Mouse (Mus musculus) MEL (cell line): ENCODE data around the gene Tmem205. TPM values are rescaled to one million over a fixed set of nuclear protein-coding genes. Genes with fewer than 3 reads are reported as not detected.
A peak's percentile ranks its signal among the peaks of the same experiment; 100 is the strongest.

ENCODE experiments used
- DNase-seq: peaks from one replicate; pipeline ENCODE4 v3.0.0; 2011; ENCODE audit warnings: low read depth, low spot score
- H3K27ac ChIP-seq: 2 replicates; pipeline ENCODE4 v1.5.1; 2012; ENCODE audit warnings: low read depth, mild to moderate bottlenecking, control low read depth, low read length, moderate library complexity; ENCODE audit not compliant: control insufficient read depth
- H3K27me3 ChIP-seq, 2 experiments: fragments of 150-350 bp in 1 of 2; sonication (generic) in 1 of 2; 2 replicates each; pipeline ENCODE4 v1.6.1; 2012; ENCODE audit warnings: low read length in 2 of 2, mild to moderate bottlenecking in 2 of 2, improper control_type of control experiment in 1 of 2, moderate library complexity in 1 of 2; ENCODE audit not compliant: insufficient read depth in 2 of 2, control insufficient read depth in 1 of 2
- H3K36me3 ChIP-seq, 2 experiments: 2 replicates each; pipeline ENCODE4 v1.6.1; 2012 to 2014; ENCODE audit warnings: low read length in 2 of 2, improper control_type of control experiment in 1 of 2, inconsistent platforms in 1 of 2, mild to moderate bottlenecking in 1 of 2; ENCODE audit not compliant: insufficient read depth in 2 of 2, control insufficient read depth in 1 of 2
- H3K4me1 ChIP-seq, 2 experiments: fragments of 150-350 bp in 1 of 2; sonication (generic) in 1 of 2; 2 replicates each; pipeline ENCODE4 v1.6.1; 2012; ENCODE audit warnings: low read length in 2 of 2, improper control_type of control experiment in 1 of 2, mild to moderate bottlenecking in 1 of 2; ENCODE audit not compliant: insufficient read depth in 2 of 2, control insufficient read depth in 1 of 2
- H3K4me3 ChIP-seq, 2 experiments: fragments of 150-350 bp in 1 of 2; sonication (generic) in 1 of 2; 2 replicates each; pipeline ENCODE4 v1.5.1; 2012; ENCODE audit warnings: low read depth in 2 of 2, low read length in 2 of 2, mild to moderate bottlenecking in 2 of 2, moderate library complexity in 2 of 2, control low read depth in 1 of 2, improper control_type of control experiment in 1 of 2; ENCODE audit not compliant: control insufficient read depth in 1 of 2, insufficient read depth in 1 of 2
- H3K79me2 ChIP-seq: 2 replicates; pipeline ENCODE4 v1.6.1; 2012; ENCODE audit warnings: mild to moderate bottlenecking, low read length, moderate library complexity; ENCODE audit not compliant: control insufficient read depth, poor library complexity, insufficient read depth
- H3K9ac ChIP-seq: 2 replicates; pipeline ENCODE4 v1.6.1; 2012; ENCODE audit warnings: low read depth, mild to moderate bottlenecking, control low read depth, low read length, moderate library complexity; ENCODE audit not compliant: control insufficient read depth, poor library complexity, severe bottlenecking
- H3K9me3 ChIP-seq: fragments of 150-350 bp; sonication (generic); replicated peaks from 2 replicates; pipeline ENCODE4 v1.6.1; 2012; ENCODE audit warnings: mild to moderate bottlenecking, low read length, improper control_type of control experiment, moderate library complexity; ENCODE audit not compliant: insufficient read depth
- CTCF ChIP-seq, 3 experiments: IDR thresholded peaks in 2 of 3; conservative IDR thresholded peaks in 1 of 3; 2 replicates each; pipeline ENCODE4 v1.5.1; 2011 to 2012; ENCODE audit warnings: low read length in 3 of 3, low read depth in 2 of 3, mild to moderate bottlenecking in 2 of 3, improper control_type of control experiment in 1 of 3, inconsistent platforms in 1 of 3, mixed read lengths in 1 of 3, moderate library complexity in 1 of 3; ENCODE audit not compliant: control insufficient read depth in 1 of 3, insufficient read depth in 1 of 3, poor library complexity in 1 of 3, severe bottlenecking in 1 of 3
- EP300 ChIP-seq, 2 experiments: IDR thresholded peaks; 2 replicates each; pipeline ENCODE4 v1.6.1; 2011; ENCODE audit warnings: improper control_type of control experiment in 2 of 2, low read length in 2 of 2, low read depth in 1 of 2, mild to moderate bottlenecking in 1 of 2
- GABPA ChIP-seq: IDR thresholded peaks from 2 replicates; pipeline ENCODE4 v1.6.1; 2012; ENCODE audit warnings: low read depth, mild to moderate bottlenecking, inconsistent platforms, low read length, improper control_type of control experiment, moderate library complexity
- GATA1 ChIP-seq: IDR thresholded peaks from 2 replicates; pipeline ENCODE4 v1.6.1; 2011; ENCODE audit warnings: low read depth, low read length, improper control_type of control experiment
- HCFC1 ChIP-seq: IDR thresholded peaks from 2 replicates; pipeline ENCODE4 v1.6.1; 2012; ENCODE audit warnings: low read depth, mild to moderate bottlenecking, inconsistent platforms, low read length, improper control_type of control experiment, moderate library complexity
- MAX ChIP-seq: IDR thresholded peaks from 2 replicates; pipeline ENCODE4 v1.6.1; 2011; ENCODE audit warnings: low read length, improper control_type of control experiment
- MAZ ChIP-seq: IDR thresholded peaks from 2 replicates; pipeline ENCODE4 v1.6.1; 2012; ENCODE audit warnings: low read depth, mild to moderate bottlenecking, inconsistent platforms, low read length, improper control_type of control experiment
- MEF2A ChIP-seq: IDR thresholded peaks from 2 replicates; pipeline ENCODE4 v1.6.1; 2014; ENCODE audit warnings: low read depth, mild to moderate bottlenecking, inconsistent platforms, low read length, improper control_type of control experiment; ENCODE audit not compliant: poor library complexity, insufficient replicate concordance, severe bottlenecking; ENCODE audit errors: extremely low read depth
- MYB ChIP-seq: IDR thresholded peaks from 2 replicates; pipeline ENCODE4 v1.6.1; 2011; ENCODE audit warnings: mild to moderate bottlenecking, low read depth, low read length, improper control_type of control experiment
- MYC ChIP-seq: IDR thresholded peaks from 2 replicates; pipeline ENCODE4 v1.6.1; 2011; ENCODE audit warnings: low read depth, mild to moderate bottlenecking, low read length, improper control_type of control experiment, moderate library complexity
- NELFE ChIP-seq: IDR thresholded peaks from 2 replicates; pipeline ENCODE4 v1.6.1; 2011; ENCODE audit warnings: low read depth, low read length, improper control_type of control experiment
- NRF1 ChIP-seq: IDR thresholded peaks from 2 replicates; pipeline ENCODE4 v1.6.1; 2014; ENCODE audit warnings: low read depth, mild to moderate bottlenecking, inconsistent platforms, low read length, improper control_type of control experiment, moderate library complexity; ENCODE audit not compliant: poor library complexity, insufficient read depth, severe bottlenecking
- POLR2A ChIP-seq, 2 experiments: IDR thresholded peaks; 2 replicates each; pipeline ENCODE4 v1.6.1; 2011 to 2012; ENCODE audit warnings: low read length in 2 of 2, mild to moderate bottlenecking in 2 of 2, control low read depth in 1 of 2, improper control_type of control experiment in 1 of 2, low read depth in 1 of 2, moderate library complexity in 1 of 2; ENCODE audit not compliant: control insufficient read depth in 1 of 2, insufficient read depth in 1 of 2, poor library complexity in 1 of 2
- POLR2AphosphoS2 ChIP-seq: IDR thresholded peaks from 2 replicates; pipeline ENCODE4 v1.6.1; 2011; ENCODE audit warnings: low read length, improper control_type of control experiment
- RAD21 ChIP-seq: IDR thresholded peaks from 2 replicates; pipeline ENCODE4 v1.6.1; 2011; ENCODE audit warnings: mild to moderate bottlenecking, low read depth, low read length, improper control_type of control experiment
- RCOR1 ChIP-seq: IDR thresholded peaks from 2 replicates; pipeline ENCODE4 v1.6.1; 2012; ENCODE audit warnings: low read depth, mild to moderate bottlenecking, inconsistent platforms, low read length, improper control_type of control experiment
- SMC3 ChIP-seq: IDR thresholded peaks from 2 replicates; pipeline ENCODE4 v1.6.1; 2011; ENCODE audit warnings: low read depth, low read length, improper control_type of control experiment
- TAL1 ChIP-seq: IDR thresholded peaks from 2 replicates; pipeline ENCODE4 v1.6.1; 2012; ENCODE audit warnings: mild to moderate bottlenecking, inconsistent platforms, low read length, moderate library complexity, mixed read lengths
- TCF12 ChIP-seq: IDR thresholded peaks from 2 replicates; pipeline ENCODE4 v1.6.1; 2014; ENCODE audit warnings: low read depth, mild to moderate bottlenecking, inconsistent platforms, low read length, improper control_type of control experiment, moderate library complexity
- USF1 ChIP-seq: IDR thresholded peaks from 2 replicates; pipeline ENCODE4 v1.6.1; 2014; ENCODE audit warnings: low read depth, mild to moderate bottlenecking, inconsistent platforms, low read length, improper control_type of control experiment, moderate library complexity
- USF2 ChIP-seq, 2 experiments: IDR thresholded peaks; 2 replicates each; pipeline ENCODE4 v1.6.1; 2011 to 2012; ENCODE audit warnings: improper control_type of control experiment in 2 of 2, low read length in 2 of 2, borderline replicate concordance in 1 of 2, inconsistent platforms in 1 of 2, low read depth in 1 of 2, mild to moderate bottlenecking in 1 of 2; ENCODE audit not compliant: insufficient read depth in 1 of 2
- ZNF384 ChIP-seq: IDR thresholded peaks from 2 replicates; pipeline ENCODE4 v1.6.1; 2012; ENCODE audit warnings: low read depth, mild to moderate bottlenecking, inconsistent platforms, low read length, improper control_type of control experiment
- polyA plus RNA-seq, 2 experiments: library from polyadenylated mRNA; stranded (reverse) in 1 of 2; unstranded in 1 of 2; fragments of >175 nt in 1 of 2; fragments of >200 nt in 1 of 2; gene quantifications; 2 replicates each; pipeline versions ENCODE4 v1.2.1 to v1.2.4; 2012; ENCODE audit warnings: low replicate concordance in 2 of 2, low read depth in 1 of 2; ENCODE audit not compliant: insufficient read length in 2 of 2, insufficient read depth in 1 of 2, missing spikeins in 1 of 2
- total RNA-seq: library from RNA; depleted of rRNA; stranded (reverse); fragments of 300-350 nt; gene quantifications from 2 replicates; pipeline ENCODE4 v1.2.3, GENCODE M21; 2012

The Tmem205 gene
- total and polyA plus RNA-seq, 3 experiments = 114 to 118 TPM; not detected in 1

DNA sequence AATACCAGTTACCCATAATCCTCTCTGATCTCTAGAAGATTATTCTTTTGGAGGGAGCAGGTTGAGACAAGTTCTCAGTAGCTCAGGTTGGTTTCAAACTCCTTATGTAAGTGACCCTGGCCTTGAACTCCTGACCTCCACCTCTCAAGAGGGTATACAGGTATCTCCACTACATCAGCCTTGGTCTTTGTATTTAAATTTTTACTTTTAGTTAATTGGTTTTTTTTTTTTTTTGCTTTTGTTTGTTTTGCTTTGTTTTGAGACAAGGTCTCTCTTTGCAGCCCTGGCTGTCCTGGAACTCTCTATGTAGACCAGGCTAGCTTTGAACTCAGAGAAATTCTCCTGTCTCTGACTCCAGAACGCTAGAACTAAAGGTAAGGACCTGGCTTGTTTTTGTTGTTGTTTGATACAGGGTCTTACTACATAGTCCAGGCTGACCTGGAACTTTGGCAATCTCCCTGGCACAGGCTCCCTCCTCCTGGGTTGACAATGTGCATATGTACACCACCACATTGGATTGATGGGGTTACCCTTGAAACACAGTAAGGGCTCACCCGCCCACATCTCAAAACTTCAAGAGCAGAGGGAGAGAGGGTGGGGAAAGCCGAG lies 3.8 kb downstream of the Tmem205 start (continued):
- no peak for TF ChIP-seq GABPA
- no peak for TF ChIP-seq NRF1
- TF ChIP-seq RAD21 = no peak
- TF ChIP-seq GATA1 = 0 out of 2 replicates have a peak, but pooled peaks have one; percentile 18
- 0 out of 2 replicates have a peak, but pooled peaks have one; percentile 51 for TF ChIP-seq ZNF384
- TF ChIP-seq USF2 (IDR thresholded peaks at IDR 0.05; ENCODE audit: borderline replicate concordance in 1 of 2, insufficient read depth in 1 of 2, low read depth in 1 of 2, low read length in 2 of 2) = peak in 1 of 2 experiments; percentile 34; a peak in 1 of 4 replicates
- TF ChIP-seq MEF2A = no peak
- no peak for TF ChIP-seq POLR2A (IDR thresholded peaks at IDR 0.05; ENCODE audit: control insufficient read depth in 1 of 2, insufficient read depth in 1 of 2, low read depth in 1 of 2, low read length in 2 of 2, poor library complexity in 1 of 2)
- no peak for TF ChIP-seq HCFC1
- TF ChIP-seq TCF12 = peak; percentile 24; the same call in 1 of the 2 replicates
- no peak for TF ChIP-seq MYC
- peak; percentile 47; the same call in 1 of the 2 replicates for TF ChIP-seq NELFE
- no peak for TF ChIP-seq USF1

DNA sequence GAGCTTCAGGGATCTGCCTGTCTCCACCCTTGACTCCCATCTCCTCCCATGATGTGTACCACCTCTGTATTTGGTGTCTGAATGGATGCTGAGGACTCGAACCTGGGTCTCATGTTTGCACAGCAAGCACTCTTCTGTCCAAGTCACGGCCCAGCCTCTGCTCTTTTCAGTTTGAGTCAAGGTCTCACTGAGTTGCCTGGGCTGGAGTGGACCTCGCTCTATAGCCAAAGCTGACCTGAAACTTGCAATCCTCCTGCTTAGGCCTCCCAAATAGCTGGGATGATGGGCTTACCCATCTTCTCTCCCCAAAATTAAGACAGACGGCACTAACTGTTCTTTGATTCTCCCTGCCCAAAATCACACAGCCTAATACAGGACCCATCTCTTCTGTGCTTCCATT lies 4.3 kb downstream of the Tmem205 start:
- Histone ChIP-seq H3K9ac (no peak overlapping the region), H3K9me3 (no peaks in the 10 kb centered on the region), H3K27ac (peak overlapping the region; percentile 53), H3K27me3 (no peaks in the 10 kb centered on the region), H3K36me3 (peaks cover 2 to 34% of the 10 kb centered on the region in 2 experiments), H3K4me3 (no peak overlapping the region), H3K4me1 (peaks cover 25 to 38% of the 10 kb centered on the region in 2 experiments), H3K79me2 (peaks cover 8% of the 10 kb centered on the region)
- TF ChIP-seq RCOR1 = no peak
- TF ChIP-seq SMC3 = no peak
- TF ChIP-seq POLR2AphosphoS2 = no peak
- no peak for TF ChIP-seq USF2 (IDR thresholded peaks at IDR 0.05; ENCODE audit: borderline replicate concordance in 1 of 2, insufficient read depth in 1 of 2, low read depth in 1 of 2, low read length in 2 of 2)
- TF ChIP-seq MAZ = no peak
- no peak for TF ChIP-seq USF1
- no peak for TF ChIP-seq ZNF384
- no peak for TF ChIP-seq NRF1
- no peak for TF ChIP-seq MEF2A
- no peak for TF ChIP-seq MYB
- no peak for TF ChIP-seq TAL1
- no peak for TF ChIP-seq MAX
- TF ChIP-seq EP300 (IDR thresholded peaks at IDR 0.05; ENCODE audit: low read depth in 1 of 2, low read length in 2 of 2) = no peak
- TF ChIP-seq RAD21 = no peak
- TF ChIP-seq CTCF (IDR thresholded peaks at IDR 0.05 in 2 of 3, conservative IDR thresholded peaks at IDR 0.05 in 1 of 3; ENCODE audit: control insufficient read depth in 1 of 3, insufficient read depth in 1 of 3, low read depth in 2 of 3, low read length in 3 of 3, poor library complexity in 1 of 3, severe bottlenecking in 1 of 3) = no peak
- no peak for DNase-seq
